Comparison of ENCODE assay signal across 8 mouse cellular contexts in genomic region chr9:66835097-66835480, GRCm38 (mm10). TPM values are rescaled to one million over a fixed set of nuclear protein-coding genes. Genes with fewer than 3 reads are reported as not detected.
DNase-seq lines count a peak whose midpoint lies in the region; ATAC-seq lines count a peak whose summit lies in the region.

No protein-coding gene starts in this region.

- H3K4me3 ChIP-seq in embryonic facial prominence, embryonic 10.5 days, result peak overlapping the region; percentile 76

- H3K27me3 ChIP-seq in embryonic facial prominence, embryonic 10.5 days (replicated peaks; ENCODE audit: low read depth, poor library complexity, severe bottlenecking), result peaks cover 36% of the 10 kb centered on the region

- no peaks in the 10 kb centered on the region for H3K9me3 ChIP-seq in embryonic facial prominence, embryonic 10.5 days

- ATAC-seq in inflammation-experienced regulatory T-cells, adult 6 months, result peak; percentile 28
- peak; percentile 64 for ATAC-seq in megakaryocyte-erythroid progenitor cell, adult 5-6 weeks (replicated peaks; ENCODE audit: low FRiP score, low TSS enrichment, poor library complexity, severe bottlenecking)

- no peaks in the 10 kb centered on the region for H3K36me3 ChIP-seq in embryonic facial prominence, embryonic 10.5 days (replicated peaks)

- H3K4me1 ChIP-seq in embryonic facial prominence, embryonic 10.5 days, result peaks cover 19% of the 10 kb centered on the region

- H3K27ac ChIP-seq in embryonic facial prominence, embryonic 10.5 days (replicated peaks), result peak overlapping the region; percentile 72

- under 1% methylated on average over 24 of the region's 24 CpGs for WGBS in embryonic facial prominence, embryonic 10.5 days

- DNase-seq in kidney, postnatal 25 days, result peak; percentile 46 to 80
- DNase-seq in kidney, postnatal 10 days, result no peak
- no peak for DNase-seq in embryonic facial prominence, embryonic 10.5 days (ENCODE audit: low spot score)
- no peak for DNase-seq in layer of hippocampus, adult 8-10 months (ENCODE audit: low spot score in 2 of 2)
- no peak for DNase-seq in layer of hippocampus, adult 9-10 months (ENCODE audit: low spot score)
- DNase-seq in cerebellum, adult 11-12 months, result no peak

RNA-seq across cellular contexts. Expression of gene Aph1c, which starts 0.6 kb away (rescaled TPM):
- 1.7 and 1.8 TPM in 2 replicates for polyA plus RNA-seq in embryonic facial prominence, embryonic 10.5 days (2016; fragmentation: Nextera tagmentation; extraction: Ambion mirVana)
- under 1 TPM; 0.74 to 0.96 (median 0.93) TPM for polyA plus RNA-seq in inflammation-experienced regulatory T-cells, adult 6 months (2017; shearing (Covaris generic))
- total RNA-seq in megakaryocyte-erythroid progenitor cell, adult 5-6 weeks (2014; fragmentation: Nextera tagmentation), result 1.8 TPM in 1 of 2 replicates, not detected in the other
- 0.50 and 0.80 TPM in 2 replicates for total RNA-seq in megakaryocyte-erythroid progenitor cell, adult 5-6 weeks (2017)
- 10 to 100 TPM in 2 of 4 experiments, 1 to 10 TPM in 2; 7.3 to 11.2 (median 9.6) TPM for total RNA-seq in layer of hippocampus, adult 8-10 months (2022)

RNA-seq across cellular contexts. Expression of gene Gm10647, which starts 38.2 kb away (rescaled TPM):
- 0.57 and 0.62 TPM in 2 replicates for polyA plus RNA-seq in embryonic facial prominence, embryonic 10.5 days (2016; fragmentation: Nextera tagmentation; extraction: Ambion mirVana)
- not detected for polyA plus RNA-seq in inflammation-experienced regulatory T-cells, adult 6 months (2017; shearing (Covaris generic))
- total RNA-seq in megakaryocyte-erythroid progenitor cell, adult 5-6 weeks (2014; fragmentation: Nextera tagmentation), result not detected in 2 replicates
- total RNA-seq in megakaryocyte-erythroid progenitor cell, adult 5-6 weeks (2017), result not detected in 2 replicates
- under 1 TPM; 0.18 to 0.60 (median 0.45) TPM for total RNA-seq in layer of hippocampus, adult 8-10 months (2022)

RNA-seq across cellular contexts. Expression of gene Aph1b, which starts 39.8 kb away (rescaled TPM):
- polyA plus RNA-seq in embryonic facial prominence, embryonic 10.5 days (2016; fragmentation: Nextera tagmentation; extraction: Ambion mirVana), result 9.5 and 9.6 TPM in 2 replicates
- polyA plus RNA-seq in inflammation-experienced regulatory T-cells, adult 6 months (2017; shearing (Covaris generic)), result 1 to 10 TPM; 1.7 to 3.3 (median 1.9) TPM
- 0.17 TPM in 1 of 2 replicates, not detected in the other for total RNA-seq in megakaryocyte-erythroid progenitor cell, adult 5-6 weeks (2014; fragmentation: Nextera tagmentation)
- 0.53 TPM in 1 of 2 replicates, not detected in the other for total RNA-seq in megakaryocyte-erythroid progenitor cell, adult 5-6 weeks (2017)
- total RNA-seq in layer of hippocampus, adult 8-10 months (2022), result 10 to 100 TPM; 18.9 to 35.6 (median 28.1) TPM

Comparison
In these comparisons a context has a peak if more than half of its experiments do, and no peak if none do; other contexts are left out.
1. DNase-seq: peak in kidney, postnatal 25 days (2 of 2); none in kidney, postnatal 10 days (single experiment), embryonic facial prominence, embryonic 10.5 days (single experiment), layer of hippocampus, adult 8-10 months (0 of 2), layer of hippocampus, adult 9-10 months (single experiment) and cerebellum, adult 11-12 months (single experiment).
2. RNA of gene Aph1b, which starts 39.8 kb away (total RNA-seq): 18.9 to 35.6 TPM in layer of hippocampus, adult 8-10 months; 0.17 to 0.53 TPM in megakaryocyte-erythroid progenitor cell, adult 5-6 weeks; every median in the first group is over 10 times any median in the second.